Mouse (Mus musculus) embryonic fibroblast, embryonic 13.5 days (primary cell): ENCODE data around the gene Sec14l1.

ENCODE experiments used
- CTCF ChIP-seq: IDR thresholded peaks from 2 replicates; pipeline ENCODE4 v1.5.1; 2011; ENCODE audit warnings: mild to moderate bottlenecking, control low read depth, low read length, moderate library complexity, borderline replicate concordance; ENCODE audit not compliant: insufficient read depth
- POLR2A ChIP-seq: IDR thresholded peaks from 2 replicates; pipeline ENCODE4 v1.6.1; 2011; ENCODE audit warnings: low read depth, mild to moderate bottlenecking, control low read depth, low read length, moderate library complexity

DNA sequence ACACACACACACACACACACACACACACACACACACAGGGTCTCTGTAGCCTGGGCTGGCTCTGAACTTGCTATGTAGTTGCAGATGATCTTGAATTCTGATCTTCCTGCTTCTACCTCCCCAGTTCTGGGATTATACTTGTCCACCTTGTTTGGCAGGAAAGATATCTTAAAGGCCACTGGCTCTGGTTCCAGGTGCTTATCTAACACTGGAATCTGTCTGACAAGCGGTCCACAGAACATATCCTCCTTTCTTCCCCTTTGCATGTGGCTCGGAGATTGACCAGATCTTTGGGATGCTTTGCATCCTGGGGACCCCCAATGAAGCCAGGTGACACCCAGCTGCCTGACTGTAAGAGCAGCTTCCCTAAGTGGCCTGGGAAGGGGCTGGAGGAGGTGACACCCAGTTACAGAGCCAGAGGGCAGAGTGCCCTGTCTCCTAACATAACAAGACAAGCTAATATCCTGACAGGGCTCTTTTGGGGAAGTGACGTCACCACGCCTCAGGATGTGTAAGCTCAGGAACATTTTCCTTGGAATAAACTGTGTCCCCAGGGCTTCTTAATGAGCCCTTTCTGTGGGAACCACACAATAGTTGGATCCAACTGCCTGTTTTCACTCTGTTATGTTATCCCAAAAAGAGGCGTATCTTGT is 20.9 kb upstream of the Sec14l1 start:
- TF ChIP-seq CTCF, result no peak
- no peak for TF ChIP-seq POLR2A
